Mouse (Mus musculus) hematopoietic stem cell, adult 5-6 weeks (primary cell): ENCODE measurements around the gene Chic2. TPM values are rescaled to one million over a fixed set of nuclear protein-coding genes. Genes with fewer than 3 reads are reported as not detected.

Experiments
- ATAC-seq, 2 experiments: fragments of 125-278 bp in 1 of 2; replicated peaks in 1 of 2; 2 replicates each; pipeline ENCODE4 v1.8.0; 2016 to 2017; ENCODE audit warnings: inconsistent platforms in 2 of 2, mild to moderate bottlenecking in 2 of 2, moderate number of reproducible peaks in 2 of 2, low read depth in 1 of 2, moderate TSS enrichment in 1 of 2; ENCODE audit not compliant: low FRiP score in 2 of 2, poor library complexity in 2 of 2, severe bottlenecking in 2 of 2, insufficient read depth in 1 of 2, low TSS enrichment in 1 of 2
- total RNA-seq: library from RNA; stranded (forward); fragments of 172-1452, 232-1000 nt; gene quantifications from 2 replicates; pipeline ENCODE4 v1.2.3, GENCODE M21; 2017

Chic2 gene
- total RNA-seq, 1 experiment from 2014 or later, result 38.3 TPM

DNA sequence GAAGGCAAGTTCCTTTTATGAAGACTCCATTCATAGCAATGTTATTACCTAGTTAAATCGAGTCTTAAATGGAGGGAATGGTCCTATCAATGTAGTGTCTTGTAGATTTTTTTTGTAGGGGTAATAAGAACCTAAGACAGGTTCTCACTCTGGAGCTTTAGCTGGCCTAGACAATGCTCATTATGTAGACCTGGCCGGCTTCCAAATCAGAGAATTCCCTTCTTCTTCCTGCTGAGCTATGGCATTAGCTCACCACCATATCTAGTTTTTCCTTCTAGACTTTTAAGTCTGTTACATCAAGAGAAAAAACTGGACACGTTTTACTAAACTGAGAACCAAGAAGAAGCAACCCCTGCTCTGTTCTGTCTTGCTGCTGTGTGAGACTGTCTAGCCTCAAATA lies 42.5 kb downstream of the Chic2 start:
- no peak for ATAC-seq

DNA sequence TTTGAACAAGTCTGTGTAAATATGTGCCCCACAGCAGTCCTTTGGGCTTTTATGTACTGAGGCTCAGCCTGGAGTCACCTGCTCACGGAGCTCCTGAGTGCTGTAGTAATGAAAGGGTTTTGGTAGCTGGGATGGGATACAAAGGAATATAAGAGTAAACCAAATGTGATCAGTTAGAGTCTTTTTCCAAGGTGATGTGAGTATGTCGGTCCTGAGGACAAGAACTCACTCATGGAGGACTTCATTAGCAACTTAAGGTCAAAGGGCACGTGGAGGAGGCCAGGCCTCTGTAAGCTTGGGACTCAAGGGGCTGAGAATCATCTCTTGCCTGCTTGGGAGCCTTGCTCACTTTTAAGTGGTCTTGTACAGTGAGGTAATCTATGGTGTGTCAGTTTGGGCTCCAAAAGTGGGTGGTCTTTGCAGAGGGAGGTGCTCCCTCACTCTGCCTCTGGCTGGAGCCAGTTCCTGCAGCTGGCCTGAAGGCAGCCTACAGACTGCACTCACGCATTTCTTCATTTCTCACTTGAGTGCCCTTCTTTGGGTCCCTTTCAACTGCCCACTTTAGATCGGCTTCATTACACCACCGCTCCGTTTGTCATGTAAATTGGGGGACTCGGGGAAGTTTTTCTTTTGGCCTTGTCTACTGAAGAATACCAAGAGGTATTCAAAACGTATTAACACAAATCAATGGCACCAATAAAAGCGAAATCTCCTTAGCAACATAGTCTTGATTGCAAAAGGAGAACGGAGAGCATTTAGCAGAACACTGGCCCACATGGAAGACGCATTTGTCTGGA lies 45.7 kb downstream of the Chic2 start:
- ATAC-seq, result no peak

DNA sequence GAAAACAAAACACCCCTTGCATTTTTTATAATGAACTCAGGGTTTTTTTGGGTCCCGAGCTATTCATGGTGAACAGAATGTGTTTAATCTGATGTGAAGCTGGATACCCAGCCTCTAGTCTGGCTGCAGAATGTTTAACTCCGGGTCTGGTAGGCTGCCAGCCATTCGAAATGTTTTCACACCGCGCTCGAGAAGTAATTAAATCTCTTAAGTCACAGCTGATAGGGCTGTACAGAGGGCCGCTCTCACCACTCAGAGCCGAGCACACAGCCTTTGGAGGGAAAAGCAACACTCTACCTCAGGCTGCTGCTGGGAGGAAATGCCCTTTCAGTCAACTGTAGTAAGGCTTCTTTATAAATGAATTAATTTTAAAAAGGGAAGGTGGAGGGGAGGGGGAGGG lies 49.6 kb downstream of the Chic2 start:
- ATAC-seq, result no peak

DNA sequence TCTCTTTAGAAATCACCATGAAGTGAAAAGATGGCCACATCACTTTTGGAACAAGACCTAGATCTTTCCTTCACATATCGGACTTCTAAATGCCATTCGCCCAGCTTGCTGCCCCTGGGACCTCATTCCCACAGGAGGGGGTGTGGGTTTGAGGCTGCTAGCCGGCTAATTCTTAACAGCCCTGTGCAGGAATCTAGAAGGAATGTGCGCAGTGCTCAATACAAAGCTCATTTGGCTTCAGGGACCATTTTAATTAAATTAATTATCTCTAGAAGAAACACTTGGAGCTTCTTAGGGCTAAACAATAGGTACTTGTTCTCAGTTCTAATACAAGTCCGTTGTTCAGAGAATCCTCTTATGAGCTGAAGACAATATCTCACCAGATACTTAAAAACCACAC lies 60.5 kb downstream of the Chic2 start:
- ATAC-seq, result no peak

DNA sequence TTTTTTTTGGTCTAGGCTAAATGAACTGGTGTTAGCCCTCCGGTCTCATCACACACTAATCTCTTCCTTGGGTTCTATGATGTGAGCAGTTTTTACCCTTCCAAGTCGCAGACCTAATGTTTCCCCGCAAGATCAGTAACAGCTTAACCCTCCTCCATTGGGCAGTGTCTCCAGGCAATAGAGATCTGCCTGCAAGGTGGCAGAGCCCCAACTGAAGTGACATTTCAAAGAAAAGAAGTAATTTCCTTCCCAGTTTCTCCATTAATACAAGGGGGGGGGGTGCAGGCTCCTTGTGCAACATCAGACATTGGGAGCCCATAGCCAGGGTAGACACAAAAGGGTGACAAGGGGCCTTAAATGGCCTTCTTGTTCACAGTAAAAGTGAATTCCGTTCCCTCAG lies 64.0 kb downstream of the Chic2 start:
- ATAC-seq, result no peak

DNA sequence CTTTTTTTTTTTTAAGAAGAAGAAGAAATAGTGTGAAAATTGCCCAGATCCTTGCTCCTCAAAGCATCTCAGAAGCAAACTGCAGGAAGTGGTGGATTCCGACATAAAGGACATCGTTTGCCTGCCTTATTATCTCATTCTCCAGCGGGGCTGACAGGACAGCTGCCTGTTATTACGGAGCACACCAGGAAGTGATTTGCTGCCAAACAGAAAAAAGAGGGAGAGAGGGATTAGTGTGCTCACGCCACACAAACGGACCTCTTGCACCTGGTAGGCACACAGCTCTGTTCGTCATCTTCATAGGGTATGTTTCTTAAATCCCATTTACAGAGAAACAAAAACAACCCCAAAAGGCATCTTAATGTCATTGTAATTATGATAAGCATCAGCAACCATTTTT lies 64.4 kb downstream of the Chic2 start:
- ATAC-seq, result no peak

DNA sequence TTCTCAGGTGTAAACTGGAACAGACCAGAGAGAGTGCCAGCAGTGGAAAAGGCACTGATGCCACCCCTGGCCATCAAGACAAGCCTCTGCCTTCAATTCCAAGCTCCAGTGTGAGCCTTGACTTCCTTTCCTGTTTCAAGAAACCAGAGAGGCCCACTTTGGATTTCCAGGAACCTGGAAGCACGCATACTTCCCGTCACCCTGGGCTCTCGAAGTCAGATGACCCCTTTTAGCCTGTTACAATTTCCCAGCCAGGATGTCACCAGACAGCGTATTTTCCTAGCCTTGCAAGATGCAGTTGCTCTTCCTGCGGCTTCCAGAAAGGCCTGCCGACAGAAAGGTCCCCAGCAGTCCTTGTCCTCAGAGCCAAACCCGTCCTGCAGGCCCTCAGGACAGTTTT lies 65.0 kb downstream of the Chic2 start:
- no peak for ATAC-seq

DNA sequence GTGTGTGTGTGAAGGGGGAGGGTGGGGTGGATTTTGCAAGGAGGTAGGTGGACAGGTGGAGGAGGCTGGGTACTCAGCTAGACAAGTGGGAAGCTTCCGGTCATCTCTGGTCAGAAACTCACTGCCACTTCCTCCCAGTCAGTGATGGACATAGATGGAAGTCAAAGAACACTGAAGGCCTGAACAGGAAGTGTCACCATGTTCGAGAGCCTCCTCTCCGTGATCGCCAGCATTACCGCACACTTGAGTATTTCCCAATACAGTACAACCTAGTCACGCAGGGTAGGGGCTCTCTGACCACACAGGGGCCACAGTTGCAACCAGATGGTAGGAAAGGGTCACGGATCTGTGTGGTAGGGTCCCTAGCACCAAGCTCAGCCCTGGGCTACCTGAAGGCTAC lies 69.1 kb downstream of the Chic2 start:
- ATAC-seq, result no peak

DNA sequence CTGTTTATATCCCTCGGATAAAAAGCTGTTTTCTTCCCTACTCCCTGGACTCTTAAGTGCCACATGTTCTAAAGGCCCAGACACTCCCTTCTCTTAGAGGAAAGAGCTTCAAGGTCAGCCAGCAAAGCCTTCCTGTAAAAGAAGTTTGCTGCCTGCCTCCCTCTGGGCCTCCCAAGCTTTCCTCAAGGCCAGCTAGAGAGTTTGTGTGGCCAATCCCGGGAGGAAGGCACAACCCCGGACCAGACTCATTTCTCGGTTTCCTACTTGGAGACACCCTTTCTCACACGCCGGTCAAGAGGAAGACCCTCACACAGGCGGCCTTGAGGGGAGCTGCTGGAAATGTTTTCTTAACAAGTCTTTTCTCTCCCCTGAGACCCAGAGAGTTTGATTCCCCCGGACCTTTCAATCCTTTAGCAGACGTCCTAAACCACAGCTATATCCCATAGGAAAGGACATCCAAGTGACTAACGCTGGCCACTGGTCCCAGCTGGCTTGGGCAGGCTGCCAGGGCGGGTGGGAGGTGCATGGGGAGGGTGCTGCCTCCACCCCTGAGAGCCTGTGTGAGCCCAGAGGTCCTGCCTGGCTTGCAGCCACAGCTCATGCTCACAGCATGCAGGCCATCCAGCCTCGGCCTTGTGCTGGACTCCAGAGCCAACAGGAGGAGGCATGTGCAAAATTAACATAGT lies 69.7 kb downstream of the Chic2 start:
- ATAC-seq, result no peak

DNA sequence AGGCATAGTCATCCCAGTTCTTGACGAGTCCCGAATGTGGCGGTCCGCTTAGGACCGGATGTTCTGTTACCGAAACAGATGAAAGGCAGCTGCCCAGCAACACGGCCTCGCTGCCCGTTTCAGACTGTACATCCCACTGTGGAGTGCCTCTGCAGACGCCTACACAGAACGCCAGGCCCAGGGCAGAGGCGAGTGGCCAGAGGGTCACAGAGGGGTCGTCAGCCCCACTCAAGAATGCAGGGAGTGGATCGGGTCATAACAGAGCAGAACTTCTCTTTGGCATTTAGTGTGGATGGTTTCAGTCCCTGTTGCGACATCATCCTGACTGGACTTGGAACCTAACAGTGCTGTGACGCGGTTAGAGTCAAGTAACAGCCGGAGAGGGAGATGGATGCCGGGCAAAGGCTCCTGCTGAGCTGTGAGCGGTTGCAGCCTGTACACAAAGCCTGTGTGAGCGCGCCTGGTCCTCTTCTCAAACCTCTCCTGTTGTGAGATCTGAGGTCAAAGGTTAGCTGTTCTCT lies 70.5 kb downstream of the Chic2 start:
- no peak for ATAC-seq

DNA sequence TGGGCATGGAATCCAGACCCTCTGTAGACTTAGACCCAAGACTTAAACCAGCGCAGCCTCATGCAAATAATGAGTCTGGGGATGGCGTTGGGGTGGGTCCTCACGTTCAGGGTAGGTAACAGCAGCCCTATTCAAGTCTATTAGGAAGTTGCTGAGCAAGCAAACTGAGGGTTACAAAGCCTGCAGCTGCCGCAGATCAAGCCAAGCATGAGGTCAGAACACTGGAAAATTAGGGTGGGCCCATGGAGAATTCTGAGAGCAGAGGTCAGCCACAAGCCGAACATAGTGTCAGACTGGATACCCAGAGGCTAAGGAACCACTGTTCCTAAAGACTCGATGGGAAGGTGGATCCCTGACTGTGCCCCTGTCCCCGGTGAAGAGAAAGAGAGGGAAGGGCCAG lies 73.2 kb downstream of the Chic2 start:
- no peak for ATAC-seq

DNA sequence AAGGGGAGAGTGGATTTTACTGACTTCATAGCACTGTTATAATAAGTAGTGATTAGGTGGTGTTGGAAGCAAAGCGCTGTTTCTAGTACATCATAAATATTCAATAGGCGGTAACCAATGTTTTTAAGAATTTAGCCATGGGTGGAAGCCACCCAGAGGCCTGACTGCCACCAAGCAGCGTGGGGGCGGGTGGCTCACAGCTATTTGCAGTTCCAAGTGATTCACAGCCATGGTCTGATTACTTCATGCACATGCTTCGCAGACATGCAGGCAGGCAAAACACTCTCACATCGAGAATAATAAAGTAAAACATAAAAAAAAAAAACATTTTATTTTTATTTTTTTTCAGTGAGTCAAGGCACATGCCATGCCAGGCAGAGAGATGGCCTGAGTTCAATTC lies 75.2 kb downstream of the Chic2 start:
- no peak for ATAC-seq

DNA sequence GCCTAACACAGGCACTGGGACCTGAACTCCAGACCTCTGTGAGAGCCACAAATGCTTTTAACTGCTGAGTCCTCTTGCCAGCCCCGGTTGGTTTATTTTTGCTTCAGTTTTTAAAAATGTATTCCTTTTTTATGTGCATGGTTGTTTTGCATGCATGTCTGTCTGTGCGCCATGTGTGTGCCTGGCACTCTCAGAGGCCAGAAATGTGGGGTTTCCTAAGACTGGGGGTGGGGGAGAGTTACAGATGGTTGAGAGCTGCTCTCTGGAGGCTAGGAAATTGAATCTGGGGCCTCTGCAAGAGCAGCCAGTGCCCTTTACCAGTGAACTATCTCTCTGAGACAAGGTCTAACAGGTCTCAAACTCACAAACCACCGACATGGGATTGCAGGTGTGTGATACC lies 76.7 kb downstream of the Chic2 start:
- ATAC-seq, result no peak

DNA sequence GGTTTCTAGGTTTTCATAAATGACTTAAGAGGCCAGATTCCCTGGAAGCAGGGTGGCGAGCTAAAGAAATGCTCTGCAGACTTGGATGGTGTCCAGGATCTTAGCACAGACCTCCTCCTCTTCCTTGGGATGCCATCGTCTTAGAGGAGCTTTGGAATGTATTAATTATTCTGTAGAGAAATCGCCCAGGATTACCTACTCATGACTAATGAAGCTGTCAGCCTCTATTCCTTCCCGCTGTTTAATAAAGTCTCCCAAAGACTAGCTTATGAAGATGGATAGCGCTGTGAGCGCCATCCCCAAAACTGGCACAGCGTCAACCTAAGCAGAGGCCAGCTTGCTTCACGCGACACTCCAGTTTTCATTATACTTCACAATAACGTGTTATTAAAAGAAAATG lies 77.7 kb downstream of the Chic2 start:
- ATAC-seq, result no peak

DNA sequence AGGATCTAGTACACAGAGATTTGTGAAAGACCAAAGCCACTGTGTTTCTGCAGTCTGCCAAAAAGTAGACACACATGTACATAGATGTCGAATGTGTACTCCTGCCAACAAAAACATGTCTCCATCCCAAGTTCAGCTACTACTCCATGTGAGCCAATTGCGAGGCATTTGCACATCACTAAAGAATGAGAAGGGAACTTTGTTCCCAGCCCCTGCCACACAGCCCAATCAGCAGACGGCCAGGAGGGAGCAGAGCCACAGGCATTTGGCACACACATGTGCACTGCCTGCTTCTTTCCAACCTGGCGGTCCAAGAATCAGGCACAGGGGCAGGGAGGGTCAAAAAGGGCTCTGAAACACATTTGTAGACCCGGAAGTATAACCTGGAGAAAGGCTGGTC lies 81.8 kb downstream of the Chic2 start:
- no peak for ATAC-seq

DNA sequence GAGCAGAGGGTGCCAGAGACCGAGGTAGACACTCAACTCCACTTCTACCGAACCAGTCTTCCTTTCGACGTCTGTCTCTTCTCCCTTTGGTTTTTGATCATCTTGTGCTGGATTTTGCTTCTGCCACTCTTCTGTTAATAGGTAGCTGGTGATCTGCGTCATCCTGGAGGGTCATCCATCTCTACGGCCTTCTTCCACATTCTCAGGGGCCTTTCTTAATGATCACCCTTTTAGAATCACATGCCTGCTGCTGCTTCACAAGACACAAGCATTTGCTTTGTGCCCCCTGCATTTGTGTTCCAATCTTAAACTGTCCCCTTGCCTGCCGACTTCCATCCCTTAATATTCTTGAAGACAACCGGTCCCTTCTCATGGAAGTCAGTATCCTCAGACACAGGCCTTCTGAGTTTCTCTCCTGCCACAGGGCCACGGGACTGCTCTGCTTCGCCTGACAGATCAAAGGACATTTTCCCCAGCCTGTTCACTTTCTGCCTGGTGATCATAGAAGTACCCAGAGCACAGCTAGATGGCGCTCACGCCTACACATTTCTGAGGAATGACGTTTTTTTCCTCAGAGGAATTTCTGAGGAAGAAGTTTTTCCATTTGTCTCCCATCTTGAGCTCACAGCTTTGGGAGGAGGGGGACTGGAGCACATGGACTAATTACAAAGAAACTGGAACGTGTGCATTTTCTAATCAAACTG lies 83.6 kb downstream of the Chic2 start:
- no peak for ATAC-seq

DNA sequence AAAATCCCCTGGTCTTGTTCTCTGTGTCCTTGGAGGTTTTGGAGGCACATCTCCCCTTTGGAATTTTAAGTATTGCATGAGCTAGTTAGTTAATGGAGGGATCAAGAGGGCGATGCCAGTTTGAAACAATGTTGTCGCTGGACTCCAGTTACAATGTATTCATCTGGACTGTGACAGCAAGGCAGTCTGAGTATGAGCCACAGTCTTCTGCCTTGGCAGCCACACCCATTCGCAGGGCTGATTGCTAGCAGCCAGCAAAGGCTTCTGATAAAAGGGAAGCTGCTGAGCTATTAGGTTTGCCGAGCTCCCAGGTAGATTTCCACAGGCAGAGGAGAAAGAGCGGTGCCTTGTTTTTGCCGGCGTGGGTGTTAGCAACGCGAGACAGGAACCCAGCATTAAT lies 84.3 kb downstream of the Chic2 start:
- ATAC-seq, result no peak
